In genomic region chr11:62911362-62911761, GRCm38 (mm10) we compare ENCODE assay signal across 10 mouse cellular contexts. TPM values are rescaled to one million over a fixed set of nuclear protein-coding genes. Genes with fewer than 3 reads are reported as not detected.
DNase-seq lines count a peak whose midpoint lies in the region; ATAC-seq and TF ChIP-seq lines count a peak whose summit lies in the region.
"Had no signal": no experiment of that assay in that cellular context is flagged by ENCODE, and none has a peak within 500 bp of the region (broad histone marks: within the 10 kb centered on the region; RNA-seq: fewer than 3 reads in every experiment).

No protein-coding gene starts in this region.

- H3K4me1 ChIP-seq in kidney, embryonic 15.5 days, result 0 out of 2 replicates have a peak, but pooled peaks cover 6% of the 10 kb centered on the region
- H3K4me1 ChIP-seq in spleen, adult 2 months (ENCODE audit: control insufficient read depth, insufficient read depth, insufficient read length), result 0 out of 2 replicates have a peak, but pooled peaks cover 3% of the 10 kb centered on the region
- H3K4me1 ChIP-seq in hindbrain, embryonic 14.5 days (replicated peaks; ENCODE audit: control insufficient read depth, insufficient read depth, low read length), result no peaks in the 10 kb centered on the region; the same call in 1 of the 2 replicates

- H3K27me3 ChIP-seq in kidney, embryonic 15.5 days, result no peaks in the 10 kb centered on the region
- H3K27me3 ChIP-seq in spleen, adult 2 months (ENCODE audit: control insufficient read depth, insufficient read depth, low read length), result no peaks in the 10 kb centered on the region
- no peaks in the 10 kb centered on the region for H3K27me3 ChIP-seq in hindbrain, embryonic 14.5 days (ENCODE audit: control insufficient read depth, insufficient read depth, low read length)

- no peak overlapping the region for H3K4me3 ChIP-seq in kidney, embryonic 15.5 days (replicated peaks)
- no peak overlapping the region for H3K4me3 ChIP-seq in spleen, adult 2 months (ENCODE audit: extremely low read depth, insufficient read depth, insufficient read length)
- no peak overlapping the region for H3K4me3 ChIP-seq in hindbrain, embryonic 14.5 days (replicated peaks; ENCODE audit: low read length)

- no peak for TF ChIP-seq CTCF in spleen, adult 2 months (IDR thresholded peaks at IDR 0.05; ENCODE audit: extremely low read depth, insufficient read depth, insufficient read length, insufficient replicate concordance)

- no peak overlapping the region for H3K9ac ChIP-seq in kidney, embryonic 15.5 days
- no peak overlapping the region for H3K9ac ChIP-seq in hindbrain, embryonic 14.5 days

- H3K27ac ChIP-seq in kidney, embryonic 15.5 days, result 0 out of 2 replicates have a peak overlapping the region, but pooled peaks have one; percentile 33
- peak overlapping the region; percentile 47 for H3K27ac ChIP-seq in spleen, adult 2 months (ENCODE audit: insufficient read depth, low read length)
- no peak overlapping the region for H3K27ac ChIP-seq in hindbrain, embryonic 14.5 days

- H3K9me3 ChIP-seq in kidney, embryonic 15.5 days (replicated peaks), result no peaks in the 10 kb centered on the region
- no peaks in the 10 kb centered on the region for H3K9me3 ChIP-seq in hindbrain, embryonic 14.5 days (ENCODE audit: control insufficient read depth, low read length)

- H3K36me3 ChIP-seq in kidney, embryonic 15.5 days, result no peaks in the 10 kb centered on the region
- H3K36me3 ChIP-seq in spleen, adult 2 months (ENCODE audit: control insufficient read depth, insufficient read depth, low read length), result no peaks in the 10 kb centered on the region
- no peaks in the 10 kb centered on the region for H3K36me3 ChIP-seq in hindbrain, embryonic 14.5 days (replicated peaks; ENCODE audit: control insufficient read depth, insufficient read depth)

- no peak overlapping the region for H3K4me2 ChIP-seq in kidney, embryonic 15.5 days
- H3K4me2 ChIP-seq in hindbrain, embryonic 14.5 days (replicated peaks), result no peak overlapping the region

- DNase-seq in kidney, adult 8-10 months, result no peak
- DNase-seq in spleen, adult 2 months (ENCODE audit: low read depth in 1 of 2, low spot score in 2 of 2), result no peak
- DNase-seq in spleen, postnatal 36 days (ENCODE audit: low spot score in 2 of 2), result no peak
- DNase-seq in hindbrain, embryonic 14.5 days (ENCODE audit: low spot score), result no peak
- no peak for DNase-seq in yolk sac, embryonic 10.5 days (ENCODE audit: low spot score)
- DNase-seq in Muller cell, postnatal 12 days (ENCODE audit: inconsistent ontology term), result no peak
- DNase-seq: cerebellum, postnatal 25 days; lung, adult 18-20 months had no signal

- TF ChIP-seq POLR2A in spleen, adult 2 months (IDR thresholded peaks at IDR 0.05; ENCODE audit: low read depth, low read length), result no peak

- 50% methylated on average over 8 of the region's 8 CpGs for WGBS in kidney, embryonic 15.5 days
- WGBS in spleen, adult 2 months, result 48% methylated on average over 8 of the region's 8 CpGs
- WGBS in hindbrain, embryonic 14.5 days, result 19% methylated on average over 8 of the region's 8 CpGs

- no peak for ATAC-seq in kidney, embryonic 15.5 days (replicated peaks; ENCODE audit: low FRiP score)
- peak; percentile 37; the same call in 1 of the 2 replicates for ATAC-seq in hindbrain, embryonic 14.5 days (ENCODE audit: low FRiP score)

RNA-seq across cellular contexts. Expression of gene Tvp23b, which starts 32.1 kb away (rescaled TPM):
- polyA plus RNA-seq in kidney, embryonic 15.5 days (2015; fragmentation: Nextera tagmentation; extraction: Ambion mirVana), result 70.3 and 77.3 TPM in 2 replicates
- 5.1 and 6.2 TPM in 2 replicates for polyA plus RNA-seq in spleen, adult 2 months (2012; rRNA removed)
- 52.8 and 58.9 TPM in 2 replicates for polyA plus RNA-seq in hindbrain, embryonic 14.5 days (2014; fragmentation: Nextera tagmentation; extraction: Ambion mirVana)

RNA-seq across cellular contexts. Expression of gene Cdrt4, which starts 39.6 kb away (rescaled TPM):
- polyA plus RNA-seq in kidney, embryonic 15.5 days (2015; fragmentation: Nextera tagmentation; extraction: Ambion mirVana), result not detected in 2 replicates
- polyA plus RNA-seq in spleen, adult 2 months (2012; rRNA removed), result not detected in 2 replicates
- polyA plus RNA-seq in hindbrain, embryonic 14.5 days (2014; fragmentation: Nextera tagmentation; extraction: Ambion mirVana), result not detected in 2 replicates
- polyA plus RNA-seq: neural tube, embryonic 14.5 days had no signal
